Mouse (Mus musculus) midbrain, embryonic 13.5 days (tissue): Measurements from ENCODE around the gene Acpp. TPM values are rescaled to one million over a fixed set of nuclear protein-coding genes. Genes with fewer than 3 reads are reported as not detected.
A peak's percentile ranks its signal among the peaks of the same experiment; 100 is the strongest.

Source experiments
- ATAC-seq: fragments of 200-750 bp; cut with Nextera tagmentation; 2 replicates; pipeline ENCODE4 v1.8.0; 2017; ENCODE audit warnings: mild to moderate bottlenecking, moderate TSS enrichment, moderate library complexity
- H3K27ac ChIP-seq: fragments of 300-500 bp; sonication (generic); 2 replicates; pipeline ENCODE4 v1.5.1; 2015; ENCODE audit warnings: inconsistent platforms, mild to moderate bottlenecking, moderate library complexity
- H3K27me3 ChIP-seq: fragments of 300-500 bp; sonication (generic); 2 replicates; pipeline ENCODE4 v1.6.1; 2015; ENCODE audit warnings: mild to moderate bottlenecking, inconsistent platforms
- H3K36me3 ChIP-seq: fragments of 300-500 bp; sonication (generic); 2 replicates; pipeline ENCODE4 v1.6.1; 2015; ENCODE audit warnings: mild to moderate bottlenecking, inconsistent platforms
- H3K4me1 ChIP-seq: fragments of 300-500 bp; sonication (generic); replicated peaks from 2 replicates; pipeline ENCODE4 v1.6.1; 2015; ENCODE audit warnings: inconsistent platforms
- H3K4me2 ChIP-seq: fragments of 300-500 bp; sonication (generic); replicated peaks from 2 replicates; pipeline ENCODE4 v1.6.1; 2015; ENCODE audit warnings: moderate library complexity, mild to moderate bottlenecking, inconsistent platforms
- H3K4me3 ChIP-seq: fragments of 300-500 bp; sonication (generic); replicated peaks from 2 replicates; pipeline ENCODE4 v1.5.1; 2015; ENCODE audit warnings: mild to moderate bottlenecking, inconsistent platforms
- H3K9ac ChIP-seq: fragments of 300-500 bp; sonication (generic); replicated peaks from 2 replicates; pipeline ENCODE4 v1.6.1; 2015; ENCODE audit warnings: mild to moderate bottlenecking, inconsistent platforms
- H3K9me3 ChIP-seq: fragments of 300-500 bp; sonication (generic); 2 replicates; pipeline ENCODE4 v1.6.1; 2016; ENCODE audit warnings: mild to moderate bottlenecking, inconsistent platforms
- WGBS: fragments of 180-500 bp; shearing (Covaris S2); methylation state at CpG from one replicate; pipeline ENCODE4 v1.1.7; 2015; 5-methylcytosine and 5-hydroxymethylcytosine counted together
- polyA plus RNA-seq: library from polyadenylated mRNA; unstranded; fragments of >200 nt; fragmentation: Nextera tagmentation; extraction: Ambion mirVana; gene quantifications from 2 replicates; pipeline ENCODE4 v1.2.1, GENCODE M21; 2015

Gene Acpp
- polyA plus RNA-seq, 1 experiment from 2014 or later: 0.32 TPM

DNA sequence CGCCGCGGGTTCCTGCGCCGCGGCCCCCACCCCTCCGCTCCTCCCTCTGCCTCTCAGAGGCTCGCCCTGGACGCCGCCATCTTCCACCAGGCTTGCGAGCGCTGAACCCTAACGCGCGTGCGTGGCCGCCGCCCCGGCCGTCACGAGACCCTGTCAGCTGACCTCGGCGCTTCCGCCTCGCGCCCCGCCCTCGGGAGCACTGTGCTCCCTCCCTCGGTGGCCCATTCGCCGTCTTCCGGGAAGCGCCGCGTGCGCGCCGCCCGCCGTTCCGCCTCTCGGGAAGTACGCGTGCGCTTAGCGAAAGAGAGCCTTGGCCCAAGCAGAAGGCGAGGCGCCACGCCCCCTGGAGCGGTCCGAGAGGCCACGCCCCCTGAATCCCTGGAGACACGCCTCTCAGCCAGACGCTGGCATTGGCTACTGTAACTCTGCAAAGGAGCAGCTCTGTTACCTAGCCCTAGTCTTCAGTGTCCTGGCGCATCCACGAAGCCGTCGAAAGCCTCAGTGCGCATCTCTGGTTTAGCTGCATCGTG is 74.7 kb downstream of the Acpp start, which contains the start of gene Dnajc13:
Dnajc13 (minus strand) TSS at position 108 of the 530 bp plus-strand sequence.
- Histone ChIP-seq H3K9ac (peak within 1 kb of the TSS; percentile 94), H3K4me2 (peak within 1 kb of the TSS; percentile 88), H3K9me3 (no peaks in the 10 kb centered on the region), H3K4me3 (peak within 1 kb of the TSS; percentile 97), H3K4me1 (peaks cover 27% of the 10 kb centered on the region), H3K27ac (peak within 1 kb of the TSS; percentile 90), H3K36me3 (no peaks in the 10 kb centered on the region), H3K27me3 (no peaks in the 10 kb centered on the region)
- WGBS: under 1% methylated on average over 58 of the region's 60 CpGs
- ATAC-seq: peak; percentile 97

DNA sequence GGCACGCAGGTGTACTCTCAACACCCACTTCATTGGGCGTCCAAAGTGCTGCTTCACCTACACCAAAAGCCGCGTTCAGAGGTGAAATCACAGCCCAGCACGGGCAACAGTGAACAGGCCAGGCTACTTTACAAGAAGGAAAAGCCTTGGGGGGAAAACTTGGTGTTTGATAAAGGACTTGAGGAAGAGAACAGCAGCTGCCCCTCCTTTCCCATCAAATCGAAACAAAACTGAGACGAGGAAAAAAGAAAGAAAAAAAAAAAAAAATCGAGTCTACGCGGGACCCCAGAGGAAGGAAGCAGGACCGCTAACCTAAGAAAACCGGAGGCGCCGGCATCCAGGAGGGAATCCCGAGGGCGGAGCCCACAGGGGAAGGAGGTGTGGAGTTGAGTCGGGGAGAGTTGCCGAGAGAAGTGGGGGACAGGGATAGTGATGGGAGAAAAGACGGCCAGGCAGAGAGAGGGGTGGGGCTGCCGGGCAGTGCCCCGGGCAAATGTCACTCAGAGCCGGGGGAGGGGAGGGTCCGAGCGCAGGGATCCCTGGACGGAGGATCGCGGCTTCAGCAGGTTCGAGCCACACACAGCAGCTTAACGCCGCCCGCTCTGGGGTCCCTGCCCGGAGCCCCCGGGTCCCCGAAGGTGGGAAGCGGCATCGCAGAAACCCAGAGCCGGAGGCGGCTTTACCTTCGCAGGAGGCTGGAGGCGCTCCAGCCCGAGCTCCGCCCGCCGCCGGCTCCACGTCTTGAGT is 75.4 kb downstream of the Acpp start:
- Histone ChIP-seq H3K27ac (peak overlapping the region; percentile 90), H3K36me3 (no peaks in the 10 kb centered on the region)
- peak; percentile 78; the same call in 1 of the 2 replicates for ATAC-seq

DNA sequence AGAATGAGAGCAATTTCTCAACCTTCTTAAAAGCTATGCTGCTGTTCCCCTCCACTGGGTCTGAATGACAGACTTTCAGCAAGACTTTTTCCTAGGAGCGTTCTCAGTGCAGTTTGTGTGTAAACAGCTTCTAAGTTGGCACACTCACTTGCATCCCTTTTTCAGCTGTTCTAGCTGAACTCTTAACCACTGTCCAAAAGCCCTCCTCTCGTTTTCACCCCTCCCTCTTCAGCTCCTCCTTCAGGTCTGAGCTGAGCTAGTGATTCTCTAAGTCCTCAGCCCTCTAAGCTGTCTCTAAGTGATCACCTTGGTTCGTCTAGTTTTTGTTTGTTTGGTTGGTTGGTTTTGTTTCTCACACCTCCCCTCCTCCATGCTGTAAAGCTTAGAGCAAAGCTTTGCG is 77.2 kb downstream of the Acpp start:
- Histone ChIP-seq H3K4me3 (no peak overlapping the region), H3K9ac (peak overlapping the region; percentile 32; the same call in 1 of the 2 replicates), H3K27me3 (no peaks in the 10 kb centered on the region), H3K9me3 (no peaks in the 10 kb centered on the region), H3K36me3 (no peaks in the 10 kb centered on the region), H3K27ac (no peak overlapping the region), H3K4me1 (peaks cover 36% of the 10 kb centered on the region), H3K4me2 (peak overlapping the region; percentile 88; the same call in 1 of the 2 replicates)
- ATAC-seq: no peak
- 52% methylated on average over 4 of the region's 4 CpGs for WGBS

More for the DNA sequence above, 75.4 kb downstream of the Acpp start:
- peak overlapping the region; percentile 94 for H3K9ac ChIP-seq
- peak overlapping the region; percentile 88 for H3K4me2 ChIP-seq
- H3K4me3 ChIP-seq: peak overlapping the region; percentile 97
- WGBS: under 1% methylated on average over 38 of the region's 46 CpGs
- no peaks in the 10 kb centered on the region for H3K9me3 ChIP-seq
- H3K27me3 ChIP-seq: no peaks in the 10 kb centered on the region
- peaks cover 31% of the 10 kb centered on the region for H3K4me1 ChIP-seq

DNA sequence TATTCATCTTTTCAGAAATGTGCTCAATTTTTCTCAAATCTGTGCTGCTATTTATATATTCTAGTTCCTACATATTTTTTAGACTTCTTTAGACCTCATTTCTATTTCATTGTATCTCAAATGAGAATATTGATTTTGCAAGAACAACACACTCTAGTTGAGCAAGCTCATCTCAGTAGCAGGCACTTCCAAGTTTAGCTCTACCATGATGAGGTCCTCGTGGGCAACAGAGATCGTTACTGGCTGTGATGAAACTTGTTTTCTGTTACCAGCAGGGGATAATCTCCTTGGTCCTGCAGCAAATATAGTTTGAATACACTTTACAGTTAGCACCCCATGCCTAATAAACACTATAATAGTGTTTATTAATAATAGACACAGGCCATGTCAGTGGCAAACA is 81.5 kb downstream of the Acpp start:
- Histone ChIP-seq H3K4me3 (no peak overlapping the region), H3K9ac (no peak overlapping the region), H3K27ac (no peak overlapping the region), H3K36me3 (no peaks in the 10 kb centered on the region), H3K4me1 (peaks cover 30% of the 10 kb centered on the region), H3K9me3 (no peaks in the 10 kb centered on the region), H3K4me2 (no peak overlapping the region), H3K27me3 (no peaks in the 10 kb centered on the region)
- WGBS: 68% methylated on average over 2 of the region's 2 CpGs
- no peak for ATAC-seq

DNA sequence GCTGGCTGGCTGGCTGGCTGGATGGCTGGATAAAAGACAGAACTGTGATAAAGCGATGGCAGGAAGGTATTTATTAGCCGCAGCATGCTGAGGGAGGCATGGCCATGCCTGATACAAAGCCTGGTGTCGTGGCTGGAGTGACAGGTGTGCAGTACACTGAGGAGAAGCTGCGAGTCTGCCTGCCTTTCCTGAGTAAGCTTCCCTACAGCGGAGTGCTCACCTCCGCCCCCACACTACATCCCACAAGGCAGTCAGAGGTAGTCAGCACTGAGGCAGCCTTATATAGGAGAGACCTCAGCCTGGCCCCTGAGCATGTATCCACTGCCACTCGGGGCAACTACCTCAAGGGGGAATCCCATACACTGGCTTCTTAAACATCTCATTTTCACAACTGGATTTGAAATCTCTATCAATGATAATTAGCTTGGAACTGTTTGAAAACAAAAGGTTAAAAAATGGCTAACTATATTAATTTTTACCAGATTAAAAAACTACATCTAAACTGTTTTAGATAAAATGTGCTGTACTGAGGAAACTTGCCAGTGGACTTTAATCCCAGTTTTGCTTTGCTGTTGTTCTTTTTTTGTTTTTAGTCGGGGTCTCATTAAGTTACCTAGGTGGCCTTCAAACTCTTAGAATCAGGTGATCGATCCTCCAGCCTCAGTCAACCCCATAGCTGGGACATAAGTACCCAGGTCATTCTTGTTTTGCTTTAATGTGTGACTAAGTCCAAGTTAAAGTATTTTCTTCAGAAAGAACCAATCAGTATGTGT is 83.0 kb downstream of the Acpp start:
- H3K4me1 ChIP-seq: peaks cover 15% of the 10 kb centered on the region
- 73% methylated on average over 9 of the region's 9 CpGs for WGBS
- H3K9me3 ChIP-seq: no peaks in the 10 kb centered on the region
- H3K4me2 ChIP-seq: no peak overlapping the region
- H3K27me3 ChIP-seq: no peaks in the 10 kb centered on the region
- H3K4me3 ChIP-seq: no peak overlapping the region
- no peak for ATAC-seq
- H3K9ac ChIP-seq: no peak overlapping the region
- H3K36me3 ChIP-seq: no peaks in the 10 kb centered on the region
- H3K27ac ChIP-seq: no peak overlapping the region

DNA sequence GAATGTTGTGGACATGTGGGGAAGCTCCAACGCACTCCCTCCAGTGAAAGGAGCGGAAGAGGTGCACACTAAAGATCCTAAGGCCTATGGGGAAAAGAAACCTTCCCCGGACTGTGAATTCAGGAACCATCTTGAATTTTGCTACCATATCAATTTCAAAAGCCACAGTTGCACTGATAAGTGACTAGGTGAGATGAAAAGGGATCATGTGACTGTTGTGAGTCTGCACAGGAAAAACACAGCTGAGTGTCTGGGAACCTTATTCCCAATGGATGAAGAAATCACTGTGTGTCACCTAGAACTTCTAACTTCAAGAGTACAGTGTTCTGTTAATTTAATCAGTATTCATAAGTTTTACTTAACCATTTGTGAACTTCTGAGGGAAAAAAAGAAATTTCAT is 84.9 kb downstream of the Acpp start:
- H3K36me3 ChIP-seq: no peaks in the 10 kb centered on the region
- 95% methylated on average over 3 of the region's 3 CpGs for WGBS
- ATAC-seq: no peak
- no peaks in the 10 kb centered on the region for H3K9me3 ChIP-seq
- no peak overlapping the region for H3K27ac ChIP-seq
- no peak overlapping the region for H3K9ac ChIP-seq
- no peaks in the 10 kb centered on the region for H3K27me3 ChIP-seq
- H3K4me3 ChIP-seq: no peak overlapping the region
- H3K4me1 ChIP-seq: peaks cover 14% of the 10 kb centered on the region
- no peak overlapping the region for H3K4me2 ChIP-seq

DNA sequence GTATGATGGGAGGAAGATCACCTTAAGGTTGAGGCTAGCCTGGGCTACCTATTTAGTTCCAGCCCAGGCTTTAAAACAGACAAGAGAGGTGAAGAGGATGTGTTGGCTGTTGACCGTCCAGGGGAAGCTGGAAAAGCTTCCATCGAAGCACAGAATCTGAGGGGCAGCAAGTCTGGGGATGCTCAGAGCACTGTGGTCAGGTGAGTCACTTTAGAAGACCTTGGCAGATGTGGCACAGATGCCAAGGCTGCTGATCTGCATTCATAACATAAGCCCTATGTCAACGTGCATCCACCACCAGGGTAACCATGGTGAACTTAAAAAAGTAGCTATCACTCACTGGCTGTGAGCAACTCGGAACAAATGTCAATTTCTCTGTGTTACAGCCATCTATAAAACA is 85.9 kb downstream of the Acpp start:
- no peak overlapping the region for H3K9ac ChIP-seq
- H3K9me3 ChIP-seq: no peaks in the 10 kb centered on the region
- ATAC-seq: no peak
- H3K27me3 ChIP-seq: no peaks in the 10 kb centered on the region
- H3K36me3 ChIP-seq: no peaks in the 10 kb centered on the region
- WGBS: 87% methylated on average over 4 of the region's 4 CpGs
- H3K4me1 ChIP-seq: peaks cover 9% of the 10 kb centered on the region; the same call in 1 of the 2 replicates
- H3K4me3 ChIP-seq: no peak overlapping the region
- H3K4me2 ChIP-seq: no peak overlapping the region
- no peak overlapping the region for H3K27ac ChIP-seq

DNA sequence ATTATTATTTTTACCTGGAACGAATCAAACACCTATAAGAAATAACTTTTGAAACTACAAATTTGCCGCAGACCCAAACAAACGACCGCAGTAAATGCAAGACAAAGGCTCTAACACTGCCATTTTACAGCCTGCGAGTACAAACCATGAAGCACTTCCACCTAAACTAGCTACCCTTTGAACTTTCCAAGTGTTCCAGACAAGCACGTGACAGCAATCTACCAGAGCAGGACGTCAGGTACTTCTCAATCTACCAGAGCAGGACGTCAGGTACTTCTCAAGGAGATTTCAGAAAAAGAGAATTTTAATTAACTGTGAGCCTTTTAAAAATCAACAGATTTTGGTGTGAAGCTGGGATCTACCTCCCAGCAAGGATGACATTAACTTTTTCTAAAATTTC is 86.4 kb downstream of the Acpp start:
- Histone ChIP-seq H3K27ac (no peak overlapping the region), H3K9me3 (no peaks in the 10 kb centered on the region), H3K4me2 (no peak overlapping the region), H3K9ac (no peak overlapping the region), H3K36me3 (no peaks in the 10 kb centered on the region), H3K4me1 (peaks cover 9% of the 10 kb centered on the region; the same call in 1 of the 2 replicates), H3K27me3 (no peaks in the 10 kb centered on the region), H3K4me3 (no peak overlapping the region)
- 89% methylated on average over 8 of the region's 8 CpGs for WGBS
- ATAC-seq: no peak

DNA sequence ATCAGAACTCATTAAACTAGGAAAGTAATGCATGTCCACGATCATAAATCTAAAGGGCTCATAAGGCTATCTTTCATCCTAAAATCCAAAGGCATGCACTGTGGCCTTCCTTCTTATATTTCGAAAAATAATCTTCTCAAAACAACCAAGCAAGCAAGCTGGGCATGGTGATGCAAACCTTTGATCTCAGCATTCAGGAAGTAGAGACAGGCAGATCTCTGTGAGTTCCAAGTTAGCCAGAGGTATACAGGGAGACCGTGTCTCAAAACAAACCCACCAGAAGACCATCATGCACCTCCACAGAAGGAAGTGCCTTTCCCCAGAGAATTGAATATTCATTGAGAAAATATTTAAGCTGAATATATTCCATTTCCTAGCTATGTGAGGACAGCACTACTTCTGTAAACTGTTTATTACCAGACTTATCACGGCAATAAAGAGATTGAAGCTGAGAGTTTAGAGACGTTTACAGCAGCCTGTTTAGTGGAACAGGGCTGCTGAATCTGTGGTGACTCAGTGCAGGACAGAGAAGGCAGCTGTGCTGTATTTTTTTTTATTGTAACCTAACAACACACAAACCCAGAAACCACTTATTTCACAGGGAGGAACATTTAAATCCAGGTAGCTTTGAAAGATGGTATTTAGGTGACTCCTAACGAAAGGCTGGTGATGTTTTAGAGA is 90.1 kb downstream of the Acpp start:
- Histone ChIP-seq H3K36me3 (peaks cover 11% of the 10 kb centered on the region; the same call in 1 of the 2 replicates), H3K4me1 (peaks cover 2% of the 10 kb centered on the region; the same call in 1 of the 2 replicates), H3K9me3 (no peaks in the 10 kb centered on the region), H3K4me3 (no peak overlapping the region), H3K4me2 (no peak overlapping the region), H3K9ac (no peak overlapping the region), H3K27me3 (no peaks in the 10 kb centered on the region), H3K27ac (no peak overlapping the region)
- 90% methylated on average over 6 of the region's 6 CpGs for WGBS
- no peak for ATAC-seq

DNA sequence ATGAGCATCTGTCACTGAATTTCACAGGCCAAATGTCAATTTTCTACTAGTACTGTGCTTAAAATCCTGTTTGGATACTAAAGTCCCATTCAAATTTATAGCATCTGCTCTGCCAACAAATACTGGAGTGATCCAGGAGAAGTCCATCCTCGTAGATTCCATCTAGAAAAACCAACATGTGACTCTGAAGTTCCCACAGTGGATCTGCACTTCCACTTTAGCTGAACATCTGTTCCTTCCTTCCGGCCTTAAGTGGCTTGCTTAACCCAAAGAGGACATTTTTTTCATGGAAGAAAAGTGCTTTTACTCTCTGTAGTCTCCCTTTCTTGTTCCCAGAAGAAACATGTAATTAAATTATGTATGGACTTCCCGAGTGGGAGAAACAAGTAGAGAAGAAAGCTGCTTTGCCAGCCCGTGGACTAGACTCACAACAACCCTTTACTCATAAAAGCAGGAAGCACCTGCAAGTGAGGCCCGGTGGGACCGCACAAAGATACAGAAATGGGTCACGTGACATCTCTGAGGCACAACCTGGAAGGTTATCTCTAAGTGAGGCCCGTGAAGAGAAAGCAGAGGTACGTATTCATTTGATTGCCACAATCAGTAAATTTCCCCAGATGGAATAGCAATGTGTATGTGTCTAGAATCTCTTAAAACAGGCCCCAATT is 93.6 kb downstream of the Acpp start:
- no peak overlapping the region for H3K4me2 ChIP-seq
- no peak overlapping the region for H3K27ac ChIP-seq
- no peaks in the 10 kb centered on the region for H3K27me3 ChIP-seq
- H3K9ac ChIP-seq: no peak overlapping the region
- H3K4me3 ChIP-seq: no peak overlapping the region
- peaks cover 11% of the 10 kb centered on the region; the same call in 1 of the 2 replicates for H3K36me3 ChIP-seq
- 88% methylated on average over 9 of the region's 9 CpGs for WGBS
- H3K4me1 ChIP-seq: no peaks in the 10 kb centered on the region; the same call in 1 of the 2 replicates
- no peaks in the 10 kb centered on the region for H3K9me3 ChIP-seq
- no peak for ATAC-seq

DNA sequence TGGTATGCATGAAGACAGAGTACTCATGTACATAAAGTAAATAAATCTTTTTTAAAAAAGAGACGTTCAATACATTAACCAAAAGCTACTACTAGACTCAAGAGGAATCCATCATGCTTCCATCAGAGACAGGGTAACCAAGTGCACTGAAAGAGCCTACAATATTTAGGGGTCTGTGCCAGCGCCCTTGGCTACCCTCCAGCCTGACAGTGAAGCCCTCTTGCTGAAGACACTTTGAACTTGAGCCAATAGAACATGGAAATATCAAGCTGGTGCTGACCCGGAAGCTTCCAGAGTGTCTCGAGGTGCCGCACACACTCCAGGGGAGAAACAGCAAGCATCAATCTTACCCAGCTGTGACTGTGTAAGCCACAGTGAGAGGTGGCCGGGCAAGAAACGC is 97.4 kb downstream of the Acpp start:
- Histone ChIP-seq H3K9ac (no peak overlapping the region), H3K27me3 (no peaks in the 10 kb centered on the region), H3K36me3 (peaks cover 32% of the 10 kb centered on the region), H3K4me2 (no peak overlapping the region), H3K4me1 (peaks cover 8% of the 10 kb centered on the region; the same call in 1 of the 2 replicates), H3K27ac (no peak overlapping the region), H3K9me3 (no peaks in the 10 kb centered on the region), H3K4me3 (no peak overlapping the region)
- no peak for ATAC-seq
- WGBS: 92% methylated on average over 7 of the region's 7 CpGs
